Mouse (Mus musculus): ENCODE results near the gene Ambra1. TPM values are rescaled to one million over a fixed set of nuclear protein-coding genes. Genes with fewer than 3 reads are reported as not detected.

The Ambra1 gene
- polyA plus RNA-seq, 1 experiment from 2014 or later, result 16.1 TPM

DNA sequence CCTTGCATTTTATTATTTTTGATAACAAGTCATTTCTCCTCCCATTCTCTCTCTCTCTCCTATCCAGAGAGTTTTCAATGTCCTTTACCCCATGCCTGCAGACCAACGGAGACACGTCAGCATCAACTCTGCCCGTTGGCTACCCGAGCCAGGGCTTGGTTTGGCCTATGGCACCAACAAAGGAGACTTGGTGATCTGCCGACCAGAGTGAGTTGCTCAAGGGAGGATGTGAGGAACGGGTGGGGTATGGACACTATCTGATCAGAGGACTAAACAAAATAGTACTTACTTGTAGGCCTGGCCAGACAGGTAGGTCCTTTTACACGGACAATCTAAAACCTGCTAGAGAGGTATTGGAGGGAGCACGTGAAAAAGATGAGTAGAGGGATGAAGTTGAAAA lies 170.5 kb downstream of the Ambra1 start:
- H3K4me2 ChIP-seq (ENCODE audit: low read depth, low read length), result no peak overlapping the region
- H3K36me3 ChIP-seq (ENCODE audit: control insufficient read depth, insufficient read depth, low read length), result no peaks in the 10 kb centered on the region
- no peaks in the 10 kb centered on the region for H3K4me1 ChIP-seq (replicated peaks; ENCODE audit: control insufficient read depth, insufficient read depth, low read length)
- 91% methylated on average over 8 of the region's 8 CpGs for WGBS
- no peak overlapping the region for H3K9ac ChIP-seq (ENCODE audit: low read length)
- no peak overlapping the region for H3K27ac ChIP-seq (ENCODE audit: low read length)
- H3K27me3 ChIP-seq (ENCODE audit: control insufficient read depth, insufficient read depth, low read depth, low read length), result no peaks in the 10 kb centered on the region
- H3K9me3 ChIP-seq (ENCODE audit: control insufficient read depth, low read length), result no peaks in the 10 kb centered on the region
- ATAC-seq (ENCODE audit: low read depth), result no peak
- H3K4me3 ChIP-seq (ENCODE audit: low read length), result no peak overlapping the region

DNA sequence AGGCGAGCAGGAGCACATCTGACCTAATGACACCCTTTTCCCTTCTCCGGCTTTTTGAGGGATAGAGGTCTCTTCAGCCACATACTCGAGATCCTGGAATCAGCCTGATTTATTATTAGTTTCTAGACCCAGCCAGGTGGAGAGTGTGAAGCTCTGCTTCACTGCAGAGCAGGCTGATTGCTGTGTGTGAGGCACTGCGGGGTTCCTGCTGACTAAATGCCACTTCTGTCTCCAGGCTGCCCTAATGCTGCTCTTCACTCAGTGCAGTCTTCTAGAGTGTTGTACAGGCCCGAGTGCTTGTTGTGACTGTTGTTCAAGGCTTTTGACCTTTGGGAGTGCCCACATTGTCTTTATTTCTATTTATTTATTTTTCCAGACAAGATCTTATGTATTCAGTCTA lies 172.4 kb downstream of the Ambra1 start:
- no peak overlapping the region for H3K9ac ChIP-seq (ENCODE audit: low read length)
- H3K9me3 ChIP-seq (ENCODE audit: control insufficient read depth, low read length), result no peaks in the 10 kb centered on the region
- H3K27ac ChIP-seq (ENCODE audit: low read length), result no peak overlapping the region
- no peaks in the 10 kb centered on the region for H3K36me3 ChIP-seq (ENCODE audit: control insufficient read depth, insufficient read depth, low read length)
- no peak overlapping the region for H3K4me2 ChIP-seq (ENCODE audit: low read depth, low read length)
- no peaks in the 10 kb centered on the region for H3K27me3 ChIP-seq (ENCODE audit: control insufficient read depth, insufficient read depth, low read depth, low read length)
- H3K4me1 ChIP-seq (replicated peaks; ENCODE audit: control insufficient read depth, insufficient read depth, low read length), result no peaks in the 10 kb centered on the region
- no peak for ATAC-seq (ENCODE audit: low read depth)
- no peak overlapping the region for H3K4me3 ChIP-seq (ENCODE audit: low read length)
- WGBS, result 67% methylated on average over 5 of the region's 5 CpGs

DNA sequence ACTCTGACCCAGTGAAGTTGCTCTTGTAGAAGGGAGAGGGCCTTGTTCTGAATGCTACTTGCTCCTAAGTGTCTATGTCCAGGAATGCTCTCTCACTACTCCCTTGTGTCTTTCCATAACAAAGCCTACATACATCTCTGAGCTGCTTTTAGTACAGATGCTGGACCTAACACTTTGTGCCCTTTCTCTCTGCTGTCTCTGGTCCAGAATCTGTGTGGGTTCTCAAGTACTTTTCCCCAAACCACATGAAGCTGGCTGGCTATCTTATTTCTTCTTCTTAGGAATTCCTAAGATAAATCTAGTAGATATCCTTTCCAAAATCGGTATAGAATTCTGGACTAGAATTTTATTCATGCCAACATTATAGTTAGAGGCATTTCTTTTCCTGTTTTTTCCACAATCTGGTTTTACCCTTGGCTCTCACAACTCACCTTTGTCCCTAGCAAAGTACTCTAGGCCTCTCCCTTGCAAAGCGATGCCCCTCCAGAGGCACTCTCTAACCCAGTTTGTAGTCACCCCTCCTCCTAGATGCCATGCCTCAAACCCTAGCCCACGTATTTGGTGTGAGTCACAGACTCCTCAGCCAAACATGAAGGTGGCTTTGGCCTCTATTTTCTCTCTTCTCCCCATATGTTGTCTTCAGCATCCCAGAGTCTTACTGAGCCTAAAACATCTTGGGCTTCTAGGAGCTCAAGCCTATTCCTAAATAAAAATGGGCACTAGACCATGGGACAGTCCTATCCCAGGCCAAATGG lies 173.4 kb downstream of the Ambra1 start:
- Histone ChIP-seq H3K27me3 (ENCODE audit: control insufficient read depth, insufficient read depth, low read depth, low read length) (no peaks in the 10 kb centered on the region), H3K4me1 (replicated peaks; ENCODE audit: control insufficient read depth, insufficient read depth, low read length) (no peaks in the 10 kb centered on the region), H3K27ac (ENCODE audit: low read length) (no peak overlapping the region), H3K36me3 (ENCODE audit: control insufficient read depth, insufficient read depth, low read length) (no peaks in the 10 kb centered on the region), H3K4me3 (ENCODE audit: low read length) (no peak overlapping the region), H3K4me2 (ENCODE audit: low read depth, low read length) (no peak overlapping the region), H3K9ac (ENCODE audit: low read length) (no peak overlapping the region), H3K9me3 (ENCODE audit: control insufficient read depth, low read length) (no peaks in the 10 kb centered on the region)
- 83% methylated on average over 3 of the region's 3 CpGs for WGBS
- no peak for ATAC-seq (ENCODE audit: low read depth)

DNA sequence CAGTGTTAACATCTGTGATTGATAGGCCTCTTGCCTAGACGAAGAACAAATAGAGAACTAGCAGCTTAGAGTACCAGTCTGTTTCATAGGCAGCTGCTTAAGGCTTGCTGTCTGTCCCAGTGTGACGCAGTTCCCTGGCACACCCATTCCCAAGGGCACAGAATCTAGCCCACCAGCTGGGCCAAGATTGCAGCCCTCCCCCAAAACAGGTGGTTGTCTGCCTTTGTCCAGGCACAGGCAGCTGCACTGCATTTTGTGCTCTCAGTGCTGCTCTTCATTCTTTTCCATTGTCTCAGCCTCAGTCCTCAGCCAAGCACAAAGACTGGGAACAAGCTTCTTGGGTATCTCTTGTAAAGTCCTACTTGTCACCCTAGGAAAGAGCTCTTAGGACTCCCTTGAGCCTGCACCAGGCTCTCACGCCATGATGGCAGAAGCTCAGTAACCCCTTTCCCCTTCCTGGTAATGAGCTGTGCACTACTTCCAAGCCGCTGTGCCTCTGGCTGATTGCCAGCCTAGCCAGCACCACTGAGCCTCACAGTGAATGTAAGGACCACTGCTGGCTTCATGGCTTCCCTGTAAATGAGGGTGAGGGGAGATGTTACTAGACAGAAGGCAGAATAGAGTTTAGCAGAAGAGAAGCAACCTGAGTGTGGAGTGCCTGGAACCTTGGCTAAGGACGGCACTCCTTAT lies 174.8 kb downstream of the Ambra1 start:
- no peak for ATAC-seq (ENCODE audit: low read depth)
- Histone ChIP-seq H3K4me2 (ENCODE audit: low read depth, low read length) (no peak overlapping the region), H3K9ac (ENCODE audit: low read length) (no peak overlapping the region), H3K4me1 (replicated peaks; ENCODE audit: control insufficient read depth, insufficient read depth, low read length) (no peaks in the 10 kb centered on the region), H3K36me3 (ENCODE audit: control insufficient read depth, insufficient read depth, low read length) (no peaks in the 10 kb centered on the region), H3K4me3 (ENCODE audit: low read length) (no peak overlapping the region), H3K27me3 (ENCODE audit: control insufficient read depth, insufficient read depth, low read depth, low read length) (no peaks in the 10 kb centered on the region), H3K27ac (ENCODE audit: low read length) (no peak overlapping the region), H3K9me3 (ENCODE audit: control insufficient read depth, low read length) (no peaks in the 10 kb centered on the region)
- WGBS, result 63% methylated on average over 5 of the region's 5 CpGs

DNA sequence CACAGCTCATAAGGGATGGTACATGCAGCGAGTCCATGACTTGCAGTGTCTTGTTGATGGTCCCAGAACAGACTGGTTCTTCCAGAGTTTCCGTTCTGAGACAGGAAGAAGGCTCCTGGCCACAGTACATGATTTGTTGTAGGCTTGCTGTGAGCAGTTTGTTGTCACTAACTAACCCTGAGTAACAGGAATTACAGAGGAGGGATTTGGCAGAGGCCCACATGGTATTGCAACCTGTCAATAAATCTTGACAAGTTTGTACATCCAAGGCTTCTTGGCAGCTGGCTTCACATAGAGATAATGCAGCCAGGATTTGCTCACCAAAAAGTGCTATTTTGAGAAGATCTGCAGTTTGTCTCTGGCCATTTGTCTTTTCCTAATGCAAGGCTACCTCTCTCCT lies 176.2 kb downstream of the Ambra1 start:
- no peak for ATAC-seq (ENCODE audit: low read depth)
- 0 out of 2 replicates have a peak, but pooled peaks cover 6% of the 10 kb centered on the region for H3K36me3 ChIP-seq (ENCODE audit: control insufficient read depth, insufficient read depth, low read length)
- no peak overlapping the region for H3K4me2 ChIP-seq (ENCODE audit: low read depth, low read length)
- 96% methylated on average over 2 of the region's 2 CpGs for WGBS
- H3K9ac ChIP-seq (ENCODE audit: low read length), result no peak overlapping the region
- no peak overlapping the region for H3K4me3 ChIP-seq (ENCODE audit: low read length)
- H3K9me3 ChIP-seq (ENCODE audit: control insufficient read depth, low read length), result no peaks in the 10 kb centered on the region
- no peaks in the 10 kb centered on the region for H3K4me1 ChIP-seq (replicated peaks; ENCODE audit: control insufficient read depth, insufficient read depth, low read length)
- no peaks in the 10 kb centered on the region for H3K27me3 ChIP-seq (ENCODE audit: control insufficient read depth, insufficient read depth, low read depth, low read length)
- no peak overlapping the region for H3K27ac ChIP-seq (ENCODE audit: low read length)

DNA sequence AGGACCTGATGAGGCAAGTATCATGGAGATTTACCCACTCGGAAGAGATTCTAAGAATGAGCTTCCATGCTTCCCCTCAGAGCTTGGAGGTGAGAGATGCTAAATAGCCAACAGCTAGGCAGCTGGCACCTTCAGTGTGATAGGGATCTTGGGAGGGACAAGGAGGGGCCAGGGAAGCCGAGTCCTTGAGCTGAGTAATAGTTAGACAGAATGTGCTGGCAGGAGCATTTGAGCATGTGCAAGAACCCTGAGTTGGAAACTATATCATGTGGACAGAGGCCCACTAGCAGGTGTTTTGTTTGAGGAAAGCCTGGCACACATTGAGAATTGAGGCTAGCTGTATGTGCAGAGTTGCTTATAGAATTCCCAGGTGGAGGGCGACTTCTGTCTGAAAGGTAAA lies 182.7 kb downstream of the Ambra1 start:
- Histone ChIP-seq H3K36me3 (ENCODE audit: control insufficient read depth, insufficient read depth, low read length) (peaks cover 19% of the 10 kb centered on the region), H3K27me3 (ENCODE audit: control insufficient read depth, insufficient read depth, low read depth, low read length) (no peaks in the 10 kb centered on the region), H3K4me1 (replicated peaks; ENCODE audit: control insufficient read depth, insufficient read depth, low read length) (no peaks in the 10 kb centered on the region), H3K27ac (ENCODE audit: low read length) (no peak overlapping the region), H3K4me2 (ENCODE audit: low read depth, low read length) (no peak overlapping the region), H3K9me3 (ENCODE audit: control insufficient read depth, low read length) (no peaks in the 10 kb centered on the region), H3K9ac (ENCODE audit: low read length) (no peak overlapping the region), H3K4me3 (ENCODE audit: low read length) (no peak overlapping the region)
- 53% methylated on average over 3 of the region's 3 CpGs for WGBS
- no peak for ATAC-seq (ENCODE audit: low read depth)

DNA sequence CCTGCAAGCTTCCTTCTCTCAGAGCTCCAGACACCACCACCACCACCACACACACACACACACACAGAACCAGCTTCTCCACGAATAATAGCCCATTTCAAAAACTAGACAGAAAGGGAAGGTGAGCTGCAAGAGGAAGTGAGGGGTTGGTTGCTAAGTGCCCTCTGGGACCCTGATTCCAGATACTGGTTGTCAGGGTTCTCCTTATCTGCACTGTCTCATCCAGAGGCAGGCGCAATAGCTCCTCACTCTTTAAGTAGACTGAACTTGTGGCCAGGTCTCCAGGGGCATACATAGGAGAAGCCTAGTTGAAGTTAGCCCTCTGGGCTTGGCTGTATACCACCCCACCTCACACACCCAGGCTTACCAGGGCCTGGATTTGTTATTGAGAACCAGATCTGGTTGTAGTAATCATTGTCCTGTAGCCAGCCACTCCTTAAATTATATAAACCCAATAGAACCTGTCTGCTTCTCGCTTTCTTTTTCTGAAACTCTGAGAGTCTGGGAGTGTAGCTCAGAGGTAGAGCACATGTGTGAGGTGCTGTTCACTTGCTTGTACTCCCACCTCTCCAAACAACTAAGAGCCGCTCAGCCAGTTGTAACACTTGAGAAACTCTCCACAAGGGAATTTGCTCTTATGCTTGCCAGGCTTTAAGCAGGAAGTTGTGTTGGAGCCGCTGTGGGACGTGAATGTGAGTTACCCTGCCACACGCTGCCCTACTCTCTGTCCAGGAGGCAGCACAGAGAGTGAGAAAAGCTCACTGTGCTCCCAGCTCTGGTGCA lies 183.6 kb downstream of the Ambra1 start:
- Histone ChIP-seq H3K27ac (ENCODE audit: low read length) (no peak overlapping the region), H3K4me1 (replicated peaks; ENCODE audit: control insufficient read depth, insufficient read depth, low read length) (no peaks in the 10 kb centered on the region), H3K9ac (ENCODE audit: low read length) (no peak overlapping the region), H3K36me3 (ENCODE audit: control insufficient read depth, insufficient read depth, low read length) (peaks cover 26% of the 10 kb centered on the region), H3K9me3 (ENCODE audit: control insufficient read depth, low read length) (no peaks in the 10 kb centered on the region), H3K4me2 (ENCODE audit: low read depth, low read length) (no peak overlapping the region), H3K4me3 (ENCODE audit: low read length) (no peak overlapping the region), H3K27me3 (ENCODE audit: control insufficient read depth, insufficient read depth, low read depth, low read length) (no peaks in the 10 kb centered on the region)
- peak; percentile 73 for ATAC-seq (ENCODE audit: low read depth)
- 67% methylated on average over 7 of the region's 7 CpGs for WGBS

DNA sequence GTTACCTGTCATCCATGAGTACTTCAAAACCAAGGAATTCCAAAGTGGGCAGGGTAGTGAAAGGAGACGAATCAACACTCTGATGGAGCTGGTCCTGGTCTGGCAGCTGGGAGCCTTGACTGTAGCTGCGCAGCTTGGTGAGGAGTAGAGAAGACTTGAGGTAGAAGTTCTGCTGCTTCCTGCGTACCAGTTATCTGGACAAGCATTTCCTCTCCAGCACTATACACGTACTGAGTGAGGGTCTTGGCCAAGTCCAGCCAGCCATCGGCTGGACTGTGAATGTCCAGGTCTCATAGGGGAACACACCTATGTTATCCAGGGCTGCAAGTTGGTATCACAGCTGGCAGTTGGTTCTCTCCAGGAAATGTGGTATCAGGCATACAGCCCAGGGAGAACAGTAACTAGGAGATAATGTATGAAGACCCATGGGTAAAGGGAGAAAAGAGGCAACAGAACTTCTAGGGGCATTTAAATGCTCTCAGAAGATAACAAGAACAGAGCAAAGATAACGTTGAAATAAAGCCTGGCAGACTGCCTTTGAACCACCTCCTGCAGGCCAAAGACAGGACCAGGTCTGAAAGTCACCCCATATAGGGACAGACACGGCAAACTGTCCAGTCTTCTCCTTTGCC lies 186.5 kb downstream of the Ambra1 start:
- Histone ChIP-seq H3K9me3 (ENCODE audit: control insufficient read depth, low read length) (no peaks in the 10 kb centered on the region), H3K4me3 (ENCODE audit: low read length) (no peak overlapping the region), H3K36me3 (ENCODE audit: control insufficient read depth, insufficient read depth, low read length) (peaks cover 20% of the 10 kb centered on the region), H3K4me1 (replicated peaks; ENCODE audit: control insufficient read depth, insufficient read depth, low read length) (peaks cover 3% of the 10 kb centered on the region; the same call in 1 of the 2 replicates), H3K27me3 (ENCODE audit: control insufficient read depth, insufficient read depth, low read depth, low read length) (peaks cover 11% of the 10 kb centered on the region), H3K4me2 (ENCODE audit: low read depth, low read length) (no peak overlapping the region), H3K9ac (ENCODE audit: low read length) (no peak overlapping the region), H3K27ac (ENCODE audit: low read length) (no peak overlapping the region)
- 85% methylated on average over 7 of the region's 7 CpGs for WGBS
- ATAC-seq (ENCODE audit: low read depth), result no peak

DNA sequence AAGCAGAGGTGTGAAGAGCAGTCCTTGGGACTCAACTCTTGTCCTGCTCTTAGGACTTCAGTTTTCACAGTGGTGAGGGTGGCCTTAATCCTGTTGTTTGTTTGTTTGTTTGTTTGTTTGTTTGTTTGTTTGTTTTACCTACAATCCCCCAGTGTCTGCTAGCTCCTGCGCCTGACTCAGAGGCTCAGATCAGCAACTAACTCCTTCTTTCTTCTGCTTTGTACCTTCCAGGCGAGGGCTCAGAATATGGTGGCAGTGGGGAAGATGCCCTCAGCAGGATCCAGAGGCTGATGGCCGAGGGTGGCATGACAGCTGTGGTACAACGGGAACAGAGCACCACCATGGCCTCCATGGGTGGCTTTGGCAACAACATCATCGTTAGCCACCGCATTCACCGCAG lies 187.2 kb downstream of the Ambra1 start:
- H3K27ac ChIP-seq (ENCODE audit: low read length), result no peak overlapping the region
- H3K4me3 ChIP-seq (ENCODE audit: low read length), result no peak overlapping the region
- no peaks in the 10 kb centered on the region for H3K9me3 ChIP-seq (ENCODE audit: control insufficient read depth, low read length)
- no peak overlapping the region for H3K4me2 ChIP-seq (ENCODE audit: low read depth, low read length)
- H3K9ac ChIP-seq (ENCODE audit: low read length), result no peak overlapping the region
- peaks cover 16% of the 10 kb centered on the region for H3K36me3 ChIP-seq (ENCODE audit: control insufficient read depth, insufficient read depth, low read length)
- no peak for ATAC-seq (ENCODE audit: low read depth)
- WGBS, result 93% methylated on average over 7 of the region's 7 CpGs
- peaks cover 17% of the 10 kb centered on the region for H3K27me3 ChIP-seq (ENCODE audit: control insufficient read depth, insufficient read depth, low read depth, low read length)
- H3K4me1 ChIP-seq (replicated peaks; ENCODE audit: control insufficient read depth, insufficient read depth, low read length), result peaks cover 6% of the 10 kb centered on the region
